Mouse (Mus musculus) liver, embryonic 13.5 days (tissue): ENCODE measurements around the gene Prol1. TPM values are rescaled to one million over a fixed set of nuclear protein-coding genes. Genes with fewer than 3 reads are reported as not detected.
"Not testable (repeated sequence)": the region's sequence is repeated elsewhere in the genome, so short reads cannot be mapped to it uniquely, and the experiment has no call there.

Experiments used
- ATAC-seq: fragments of 200-750 bp; cut with Nextera tagmentation; 2 replicates; pipeline ENCODE4 v1.8.0; 2017; ENCODE audit warnings: low read depth, mild to moderate bottlenecking, moderate number of reproducible peaks, moderate library complexity
- DNase-seq: peaks from one replicate; pipeline ENCODE4 v3.0.0; 2022
- H3K27ac ChIP-seq: fragments of 300-500 bp; sonication (generic); 2 replicates; pipeline ENCODE4 v1.5.1; 2015; ENCODE audit warnings: moderate library complexity, mild to moderate bottlenecking, inconsistent platforms
- H3K27me3 ChIP-seq: fragments of 300-500 bp; sonication (generic); 2 replicates; pipeline ENCODE4 v1.6.1; 2015; ENCODE audit warnings: mild to moderate bottlenecking, inconsistent platforms
- H3K36me3 ChIP-seq: fragments of 300-500 bp; sonication (generic); 2 replicates; pipeline ENCODE4 v1.6.1; 2015; ENCODE audit warnings: mild to moderate bottlenecking, inconsistent platforms
- H3K4me1 ChIP-seq: fragments of 300-500 bp; sonication (generic); replicated peaks from 2 replicates; pipeline ENCODE4 v1.6.1; 2015; ENCODE audit warnings: inconsistent platforms
- H3K4me2 ChIP-seq: fragments of 300-500 bp; sonication (generic); 2 replicates; pipeline ENCODE4 v1.6.1; 2015; ENCODE audit warnings: inconsistent platforms, mild to moderate bottlenecking, moderate library complexity
- H3K4me3 ChIP-seq: fragments of 300-500 bp; sonication (generic); replicated peaks from 2 replicates; pipeline ENCODE4 v1.5.1; 2015; ENCODE audit warnings: mild to moderate bottlenecking, inconsistent platforms
- H3K9ac ChIP-seq: fragments of 300-500 bp; sonication (generic); 2 replicates; pipeline ENCODE4 v1.6.1; 2015; ENCODE audit warnings: mild to moderate bottlenecking, inconsistent platforms
- H3K9me3 ChIP-seq: fragments of 300-500 bp; sonication (generic); replicated peaks from 2 replicates; pipeline ENCODE4 v1.6.1; 2016; ENCODE audit warnings: inconsistent platforms
- WGBS: fragments of 180-500 bp; shearing (Covaris S2); methylation state at CpG from one replicate; pipeline ENCODE4 v1.1.7; 2015; ENCODE audit not compliant: insufficient replicate concordance; 5-methylcytosine and 5-hydroxymethylcytosine counted together
- polyA plus RNA-seq: library from polyadenylated mRNA; unstranded; fragments of >200 nt; fragmentation: Nextera tagmentation; extraction: Ambion mirVana; gene quantifications from 2 replicates; pipeline ENCODE4 v1.2.1, GENCODE M21; 2015

Gene Prol1
- not detected in 2 replicates for polyA plus RNA-seq

GRCm38 (mm10) chr5:88317012-88317411 lies at the start of gene Prol1:
Gene Prol1 (plus strand): TSS chr5:88317312.
- H3K9me3 ChIP-seq = no peaks in the 10 kb centered on the region
- 80% methylated on average over 1 of the region's 1 CpGs for WGBS
- DNase-seq = no peak
- H3K36me3 ChIP-seq = no peaks in the 10 kb centered on the region
- H3K4me3 ChIP-seq = no peak within 1 kb of the TSS
- no peaks in the 10 kb centered on the region for H3K27me3 ChIP-seq
- H3K4me1 ChIP-seq = no peaks in the 10 kb centered on the region
- no peak for ATAC-seq
- H3K9ac ChIP-seq = no peak within 1 kb of the TSS
- no peak within 1 kb of the TSS for H3K27ac ChIP-seq
- H3K4me2 ChIP-seq = no peak within 1 kb of the TSS

GRCm38 (mm10) chr5:88268619-88269018 lies 48.5 kb upstream of the Prol1 start, which contains the start of gene Gm7714:
Gene Gm7714 (plus strand): TSS chr5:88268919.
- no peak for DNase-seq
- no peak within 1 kb of the TSS for H3K9ac ChIP-seq
- no peaks in the 10 kb centered on the region for H3K9me3 ChIP-seq
- 56% methylated on average over 1 of the region's 1 CpGs for WGBS
- H3K36me3 ChIP-seq = no peaks in the 10 kb centered on the region
- H3K4me3 ChIP-seq = no peak within 1 kb of the TSS
- no peak within 1 kb of the TSS for H3K4me2 ChIP-seq
- no peaks in the 10 kb centered on the region for H3K27me3 ChIP-seq
- no peaks in the 10 kb centered on the region for H3K4me1 ChIP-seq
- ATAC-seq = no peak
- H3K27ac ChIP-seq = no peak within 1 kb of the TSS

GRCm38 (mm10) chr5:88311307-88311706 lies 5.8 kb upstream of the Prol1 start:
- 43% methylated on average over 3 of the region's 3 CpGs for WGBS
- not testable (repeated sequence) for H3K36me3 ChIP-seq, H3K4me2 ChIP-seq, H3K4me3 ChIP-seq, H3K9me3 ChIP-seq, H3K4me1 ChIP-seq, H3K27me3 ChIP-seq, H3K27ac ChIP-seq, DNase-seq, H3K9ac ChIP-seq, ATAC-seq

GRCm38 (mm10) chr5:88348533-88348932 lies 31.4 kb downstream of the Prol1 start:
- not testable (repeated sequence) for H3K9me3 ChIP-seq, DNase-seq, H3K4me1 ChIP-seq, H3K9ac ChIP-seq, H3K36me3 ChIP-seq, H3K27ac ChIP-seq, H3K4me2 ChIP-seq, H3K27me3 ChIP-seq, ATAC-seq, H3K4me3 ChIP-seq
- 54% methylated on average over 2 of the region's 2 CpGs for WGBS

GRCm38 (mm10) chr5:88364768-88365167 lies 47.7 kb downstream of the Prol1 start:
- no peaks in the 10 kb centered on the region for H3K9me3 ChIP-seq
- ATAC-seq (no peak), DNase-seq (no peak)
- H3K4me3 ChIP-seq = no peak overlapping the region
- no peaks in the 10 kb centered on the region for H3K36me3 ChIP-seq
- H3K9ac ChIP-seq = no peak overlapping the region
- no peak overlapping the region for H3K4me2 ChIP-seq
- 3% methylated on average over 5 of the region's 5 CpGs for WGBS
- H3K27ac ChIP-seq = no peak overlapping the region
- no peaks in the 10 kb centered on the region for H3K4me1 ChIP-seq
- no peaks in the 10 kb centered on the region for H3K27me3 ChIP-seq

GRCm38 (mm10) chr5:88366886-88367285 lies 49.8 kb downstream of the Prol1 start:
- no peaks in the 10 kb centered on the region for H3K36me3 ChIP-seq
- WGBS = 46% methylated on average over 1 of the region's 1 CpGs
- DNase-seq (no peak), ATAC-seq (no peak)
- no peak overlapping the region for H3K4me3 ChIP-seq
- no peak overlapping the region for H3K4me2 ChIP-seq
- H3K27ac ChIP-seq = no peak overlapping the region
- no peaks in the 10 kb centered on the region for H3K9me3 ChIP-seq
- no peak overlapping the region for H3K9ac ChIP-seq
- no peaks in the 10 kb centered on the region for H3K4me1 ChIP-seq
- H3K27me3 ChIP-seq = no peaks in the 10 kb centered on the region

- Histone ChIP-seq H3K27ac (no peak overlapping the region), H3K36me3 (no peaks in the 10 kb centered on the region), H3K27me3 (no peaks in the 10 kb centered on the region), H3K9me3 (no peaks in the 10 kb centered on the region), H3K9ac (no peak overlapping the region), H3K4me3 (no peak overlapping the region), H3K4me1 (no peaks in the 10 kb centered on the region), H3K4me2 (no peak overlapping the region)
- 49% methylated on average over 6 of the region's 6 CpGs for WGBS
- ATAC-seq (peak; percentile 50; the same call in 1 of the 2 replicates), DNase-seq (no peak)
Measured at GRCm38 (mm10) chr5:88370578-88371232, 53.6 kb downstream of the Prol1 start.

GRCm38 (mm10) chr5:88372563-88372962 lies 55.5 kb downstream of the Prol1 start:
- DNase-seq (no peak), ATAC-seq (no peak)
- Histone ChIP-seq H3K27me3 (no peaks in the 10 kb centered on the region), H3K27ac (no peak overlapping the region), H3K4me3 (no peak overlapping the region), H3K4me1 (no peaks in the 10 kb centered on the region), H3K36me3 (no peaks in the 10 kb centered on the region), H3K4me2 (no peak overlapping the region), H3K9ac (no peak overlapping the region), H3K9me3 (no peaks in the 10 kb centered on the region)
- WGBS = 52% methylated on average over 6 of the region's 6 CpGs

- Histone ChIP-seq H3K9ac (no peak within 1 kb of the TSS), H3K4me1 (no peaks in the 10 kb centered on the region), H3K36me3 (no peaks in the 10 kb centered on the region), H3K27ac (no peak within 1 kb of the TSS), H3K9me3 (no peaks in the 10 kb centered on the region), H3K4me2 (no peak within 1 kb of the TSS), H3K4me3 (no peak within 1 kb of the TSS), H3K27me3 (no peaks in the 10 kb centered on the region)
- no peak for ATAC-seq
- no peak for DNase-seq
- WGBS = 61% methylated on average over 4 of the region's 4 CpGs
Measured at GRCm38 (mm10) chr5:88375808-88376207, 58.7 kb downstream of the Prol1 start, which contains the start of gene Amtn. Gene Amtn (plus strand): TSS chr5:88376108.

Other genes starting within 250 kb of the Prol1 start
- not detected in 2 replicates for gene Smr2, start 230.8 kb upstream of the Prol1 start, polyA plus RNA-seq
- not detected in 2 replicates for gene Gm11116, start 205.8 kb upstream of the Prol1 start, polyA plus RNA-seq
- not detected in 2 replicates for gene Gm11115, start 163.2 kb upstream of the Prol1 start, polyA plus RNA-seq
- not detected in 2 replicates for gene Gm7714, start 48.4 kb upstream of the Prol1 start, polyA plus RNA-seq
- not detected in 2 replicates for gene Amtn, start 58.8 kb downstream of the Prol1 start, polyA plus RNA-seq
- gene Ambn, start 138.7 kb downstream of the Prol1 start, polyA plus RNA-seq = not detected in 2 replicates
- not detected in 2 replicates for gene Enam, start 170.7 kb downstream of the Prol1 start, polyA plus RNA-seq
- 0.15 and 0.38 TPM in 2 replicates for gene Jchain, start 210.6 kb downstream of the Prol1 start, polyA plus RNA-seq
- gene Utp3, start 237.2 kb downstream of the Prol1 start, polyA plus RNA-seq = 45.8 and 50.6 TPM in 2 replicates
- gene Rufy3, start 247.7 kb downstream of the Prol1 start, polyA plus RNA-seq = 3.7 and 4.5 TPM in 2 replicates